Mouse (Mus musculus) Muller cell, postnatal 12 days (primary cell): ENCODE results near the gene Ptcd1.
A peak's percentile ranks its signal among the peaks of the same experiment; 100 is the strongest.
"Not testable (repeated sequence)": the region's sequence is repeated elsewhere in the genome, so short reads cannot be mapped to it uniquely, and the experiment has no call there.

ENCODE experiments used
- DNase-seq: peaks from one replicate; pipeline ENCODE4 v3.0.0-alpha.2; 2015; ENCODE audit errors: inconsistent ontology term

Ptcd1 gene

DNA sequence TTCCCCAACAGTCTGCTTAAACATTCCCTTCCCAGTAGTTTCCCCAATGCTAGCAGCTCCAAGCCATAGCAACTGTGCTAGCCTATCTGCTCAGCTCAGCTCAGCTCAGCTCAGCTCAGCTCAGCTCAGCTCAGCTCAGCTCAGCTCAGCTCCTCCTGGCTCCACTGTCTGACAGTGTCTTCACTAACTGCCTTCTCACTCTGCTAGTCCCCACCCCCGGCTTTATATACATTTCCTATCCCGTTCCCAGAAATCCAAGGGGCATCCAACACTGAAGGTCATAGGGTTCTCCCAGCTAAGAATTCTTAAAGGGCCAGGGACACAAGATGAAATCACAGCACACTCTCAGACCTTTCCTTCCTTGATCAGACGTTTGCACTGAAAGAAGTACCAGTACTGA, 2.2 kb downstream of the Ptcd1 start:
- no peak for DNase-seq

DNA sequence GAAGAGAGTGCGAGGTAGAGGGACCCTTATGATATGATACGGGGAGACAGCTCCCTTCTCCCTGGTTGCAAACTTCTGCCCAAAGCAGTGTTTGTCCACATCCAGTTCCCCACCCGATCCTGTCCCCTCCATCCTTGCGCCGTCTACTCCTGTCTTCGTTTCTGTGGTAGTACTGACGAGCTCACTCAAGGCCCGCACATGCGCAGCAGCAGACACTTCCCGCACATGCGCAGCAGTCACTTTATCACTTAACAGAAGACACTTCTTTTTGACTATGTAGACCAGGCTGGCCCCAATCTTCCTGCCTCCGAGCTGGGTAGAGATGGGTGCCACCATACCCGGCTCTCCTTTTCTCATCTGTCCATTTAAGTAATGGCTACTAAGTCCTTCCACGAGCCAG, 5.5 kb downstream of the Ptcd1 start:
- no peak for DNase-seq

DNA sequence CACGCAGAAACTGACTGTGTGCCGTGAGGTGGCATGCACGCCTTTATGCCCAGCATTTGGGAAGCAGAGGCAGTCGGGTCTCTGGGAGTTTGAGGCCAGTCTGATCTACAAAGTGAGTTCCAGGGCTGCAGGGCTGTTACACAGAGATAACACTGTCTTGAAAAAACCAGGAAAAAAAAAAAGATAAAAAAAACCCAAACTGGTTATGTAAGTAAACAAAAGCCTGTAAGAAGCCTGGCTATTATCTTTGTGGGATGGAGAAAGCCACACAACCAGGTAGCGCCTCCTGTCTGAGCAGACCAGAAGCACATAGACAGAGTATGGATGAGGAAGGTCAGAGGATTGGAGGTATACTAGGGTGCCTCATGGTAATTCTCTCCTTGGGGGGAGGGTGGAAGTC, 14.2 kb downstream of the Ptcd1 start:
- no peak for DNase-seq

DNA sequence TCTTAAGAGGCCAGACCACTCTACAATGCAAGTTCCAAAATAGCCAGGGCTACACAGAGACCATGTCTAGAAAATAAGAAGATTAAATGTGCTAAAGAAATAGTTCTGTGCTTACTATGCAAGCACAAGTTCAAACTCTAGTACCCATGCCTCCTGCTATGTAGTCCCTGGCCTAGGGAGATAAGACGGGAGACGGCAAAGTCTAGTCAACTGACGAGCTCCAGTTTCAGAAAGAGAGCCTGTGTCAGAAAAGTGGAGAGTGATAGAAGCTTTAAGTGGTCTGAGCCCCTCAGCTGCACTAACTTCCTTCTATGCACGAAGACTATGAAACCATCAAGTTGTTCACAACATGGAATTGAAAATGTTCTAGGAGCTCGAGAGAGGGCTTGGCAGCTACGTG, 17.6 kb downstream of the Ptcd1 start:
- DNase-seq = no peak

DNA sequence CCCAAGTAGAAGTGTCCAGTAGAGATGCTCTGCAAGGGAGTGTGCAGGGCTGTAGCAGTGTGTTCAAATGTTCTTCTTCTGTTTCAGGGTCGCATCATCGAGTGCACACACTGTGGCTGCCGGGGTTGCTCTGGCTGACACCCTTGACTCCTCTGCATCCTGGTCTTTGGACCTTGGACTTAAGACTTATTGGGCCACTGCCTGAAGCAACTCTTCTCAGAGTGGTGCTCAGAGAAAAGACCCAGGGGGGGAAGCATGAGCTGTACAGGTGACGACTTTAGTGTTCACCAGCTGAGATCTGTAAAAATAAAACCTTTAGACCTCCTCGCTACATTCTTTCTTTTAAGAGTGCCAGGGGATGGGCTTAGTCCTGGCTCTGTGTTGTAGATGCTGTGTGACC, 19.2 kb downstream of the Ptcd1 start:
- no peak for DNase-seq

DNA sequence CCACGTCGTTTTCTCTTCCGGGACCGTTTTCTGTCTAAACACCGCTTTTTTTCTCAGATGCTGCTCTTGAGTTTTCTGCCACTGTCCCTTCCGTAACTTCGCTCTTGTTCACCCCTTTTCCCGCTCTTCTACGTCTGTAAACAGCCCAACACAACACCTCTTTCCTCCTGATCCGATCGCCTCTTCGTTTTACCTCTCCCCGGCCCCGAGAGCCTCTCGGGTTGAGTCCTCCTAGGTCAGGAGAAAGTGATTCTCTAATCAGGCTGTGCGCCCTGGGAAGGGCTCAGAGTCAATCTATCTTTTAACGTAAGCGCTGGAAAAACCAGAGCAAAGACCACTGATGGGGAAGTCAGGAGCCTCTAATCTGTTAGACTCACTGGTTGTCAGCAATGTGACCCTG, 26.3 kb downstream of the Ptcd1 start:
- DNase-seq = no peak

DNA sequence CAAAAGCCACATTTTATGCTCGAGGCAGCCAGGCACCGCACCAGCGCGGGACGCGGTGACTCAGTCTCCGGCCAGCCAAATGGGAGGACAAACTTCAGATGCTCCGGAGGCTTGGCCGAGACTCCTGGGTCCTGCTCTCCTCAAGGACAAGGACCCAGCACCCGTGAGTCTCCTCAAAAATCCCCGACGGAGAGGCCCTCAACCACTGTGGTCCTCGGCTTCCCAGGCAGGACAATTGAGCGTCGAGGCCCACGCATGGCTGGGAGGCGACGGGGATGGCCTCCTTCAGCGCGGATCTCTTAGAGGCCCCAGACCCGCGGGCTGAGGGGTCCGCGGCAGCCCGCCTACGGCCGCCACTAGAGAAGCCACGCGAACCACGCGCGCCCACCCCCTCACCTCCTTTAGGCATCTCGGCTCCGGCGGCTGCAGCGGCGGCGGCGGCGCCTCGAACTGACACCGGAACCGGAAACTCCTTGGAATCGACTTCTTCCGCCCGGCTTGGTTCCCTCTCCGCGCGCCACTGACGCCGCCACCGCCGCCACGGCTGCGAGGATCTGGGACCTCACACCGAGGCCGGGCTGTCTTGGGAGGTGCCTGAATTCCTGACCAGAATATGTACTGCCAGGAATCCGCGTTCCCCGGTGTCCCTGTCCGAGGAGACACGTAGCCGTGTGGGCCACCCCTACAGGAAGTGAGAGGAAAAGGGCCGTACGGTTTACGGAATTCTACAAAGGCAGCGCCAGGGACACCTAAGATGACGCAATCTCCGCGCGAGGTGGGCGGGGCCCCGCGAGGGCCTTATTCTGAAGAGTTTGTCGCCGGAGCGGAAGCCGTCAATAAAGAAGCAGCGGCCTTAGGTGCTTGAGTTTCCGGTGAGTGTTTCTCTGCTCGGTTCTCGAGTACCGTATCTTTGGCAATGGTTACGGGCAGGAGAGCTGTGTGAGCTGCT, 27.1 kb downstream of the Ptcd1 start, which contains the start of the genes Pdap1 and Bud31:
Gene Pdap1, minus strand, starts transcription at position 668 of the 949 bp plus-strand sequence.
Gene Bud31, plus strand, starts transcription at position 792 of the 949 bp plus-strand sequence.
- DNase-seq = peak; percentile 95

DNA sequence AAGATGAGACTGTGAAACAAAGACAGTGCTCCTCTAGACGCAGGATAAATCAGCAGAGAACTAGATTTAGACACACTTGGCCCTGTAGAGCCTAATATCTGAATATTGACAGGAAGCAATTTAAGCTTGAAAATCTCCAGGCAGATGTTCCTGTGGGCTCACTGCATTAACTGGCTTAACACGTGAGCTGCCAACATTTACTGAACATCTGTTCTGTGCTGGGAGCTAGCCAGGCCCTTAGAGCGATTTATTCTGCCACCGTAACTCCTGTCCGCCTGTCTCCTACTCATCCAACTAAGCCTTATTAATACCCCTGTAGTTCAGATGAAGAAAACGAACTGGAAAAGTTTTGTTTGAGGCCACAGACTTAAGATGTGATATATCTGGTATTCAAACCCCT, 28.1 kb downstream of the Ptcd1 start:
- DNase-seq = peak; percentile 34

DNA sequence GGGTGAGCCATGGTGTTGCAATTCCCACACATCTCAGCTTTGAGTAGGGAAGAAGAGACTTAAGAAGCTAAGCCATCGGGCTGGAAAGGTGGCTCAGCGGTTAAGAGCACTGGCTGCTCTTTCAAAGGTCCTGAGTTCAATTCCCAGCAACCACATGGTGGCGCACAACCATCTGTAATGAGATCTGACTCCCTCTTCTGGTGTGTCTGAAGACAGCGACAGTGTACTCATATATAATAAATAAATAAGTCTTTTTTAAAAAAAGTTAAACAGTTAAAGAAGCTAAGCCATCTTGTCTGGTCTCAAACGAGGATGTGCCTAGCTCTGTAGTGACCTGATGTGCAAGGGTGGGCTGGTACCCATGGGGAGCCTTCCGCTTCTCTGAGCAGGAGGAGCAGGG, 33.6 kb downstream of the Ptcd1 start:
- not testable (repeated sequence) for DNase-seq

DNA sequence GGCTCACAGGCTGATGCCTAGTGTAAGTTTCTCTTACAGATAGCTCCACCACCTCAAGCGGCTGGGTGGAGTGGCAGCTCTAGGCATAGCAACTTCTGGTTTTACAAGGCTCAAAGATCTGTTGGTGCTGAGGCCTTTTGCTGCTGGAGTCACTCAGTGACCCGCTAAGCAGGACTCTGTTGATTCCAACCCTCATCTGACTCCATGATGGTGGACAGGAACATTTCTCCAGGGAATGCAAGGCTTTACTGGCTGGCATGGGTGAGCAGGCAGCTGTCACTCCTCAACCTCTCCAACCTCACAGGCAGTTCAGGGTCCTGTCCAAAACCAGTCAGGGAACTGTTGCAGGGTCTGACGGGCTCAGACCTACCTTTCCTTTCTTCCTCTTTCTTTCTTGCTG, 35.9 kb downstream of the Ptcd1 start:
- no peak for DNase-seq

DNA sequence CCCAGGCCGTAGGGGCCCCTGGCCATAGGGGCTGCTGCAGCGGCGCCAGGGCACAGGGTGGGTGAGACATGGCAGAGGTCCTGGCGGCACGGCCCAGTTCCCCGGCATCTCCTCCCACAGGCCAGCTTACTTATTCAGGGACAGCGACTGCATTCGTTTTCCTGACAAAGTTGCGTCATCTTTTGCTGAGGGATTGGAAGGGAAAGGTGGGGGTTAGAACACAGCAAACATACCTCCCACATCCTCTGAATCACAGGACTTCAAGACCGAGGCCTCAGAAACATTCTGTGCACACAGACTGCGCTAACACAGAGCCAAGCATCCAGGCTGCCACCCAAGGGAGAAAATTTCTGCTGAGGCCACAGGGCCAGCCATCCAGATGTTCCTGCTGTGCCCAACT, 36.7 kb downstream of the Ptcd1 start:
- no peak for DNase-seq

DNA sequence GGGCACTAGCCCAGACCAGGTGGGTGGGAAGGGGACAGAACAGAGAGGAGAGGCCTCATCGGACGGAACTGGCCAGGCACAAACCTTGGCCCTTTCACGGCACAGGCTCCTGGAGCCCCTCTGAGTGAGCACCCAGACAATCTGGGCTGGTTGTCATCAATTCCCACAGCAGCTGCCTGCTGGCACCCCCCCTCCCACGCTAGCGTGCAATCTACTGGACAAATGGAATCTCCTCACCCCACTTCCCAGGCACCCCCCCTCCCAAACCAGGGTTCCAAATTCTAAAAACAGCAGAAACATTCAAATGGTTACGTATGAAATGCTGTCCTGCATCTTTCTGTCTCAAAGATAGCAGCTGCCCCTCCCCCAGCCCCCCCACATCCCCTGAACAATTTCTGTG, 37.1 kb downstream of the Ptcd1 start:
- DNase-seq = not testable (repeated sequence)

DNA sequence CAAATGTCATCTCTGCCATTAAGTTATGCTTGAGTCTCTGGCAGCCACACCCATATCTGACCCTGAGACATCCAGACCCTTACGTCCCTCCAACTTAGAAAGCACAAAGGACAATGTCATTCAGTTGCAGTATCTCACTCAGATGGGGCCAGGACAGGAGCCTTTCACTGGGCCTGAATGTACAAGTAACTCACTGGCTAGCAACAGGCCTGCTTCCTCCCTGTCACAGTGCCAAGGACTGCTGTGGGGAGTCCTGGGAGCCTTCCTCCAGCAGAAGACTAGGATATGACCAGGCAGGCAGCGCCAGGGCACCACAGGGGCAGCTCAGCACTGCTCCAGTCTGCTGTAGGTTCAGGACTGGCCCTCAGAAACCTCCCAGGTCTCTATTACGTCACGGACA, 37.8 kb downstream of the Ptcd1 start:
- DNase-seq = no peak

DNA sequence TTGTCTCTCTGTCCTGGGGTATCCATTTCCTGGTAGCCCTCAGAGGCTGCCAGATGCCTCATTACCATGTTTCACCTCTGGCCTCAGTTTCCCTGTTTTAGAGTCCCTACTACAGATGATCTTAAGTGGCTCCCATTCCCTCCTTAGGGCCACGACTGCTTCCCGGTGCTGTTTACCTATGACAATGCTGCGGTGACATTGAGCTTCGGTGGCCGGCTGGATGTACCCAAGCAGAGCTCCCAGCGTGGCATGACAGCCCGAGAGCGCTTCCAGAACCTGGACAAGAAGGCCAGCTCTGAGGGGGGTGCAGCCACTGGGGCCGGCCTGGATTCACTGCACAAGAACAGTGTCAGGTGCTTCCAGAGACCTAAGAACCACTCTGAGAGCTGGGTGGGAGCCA, 40.3 kb downstream of the Ptcd1 start:
- no peak for DNase-seq

DNA sequence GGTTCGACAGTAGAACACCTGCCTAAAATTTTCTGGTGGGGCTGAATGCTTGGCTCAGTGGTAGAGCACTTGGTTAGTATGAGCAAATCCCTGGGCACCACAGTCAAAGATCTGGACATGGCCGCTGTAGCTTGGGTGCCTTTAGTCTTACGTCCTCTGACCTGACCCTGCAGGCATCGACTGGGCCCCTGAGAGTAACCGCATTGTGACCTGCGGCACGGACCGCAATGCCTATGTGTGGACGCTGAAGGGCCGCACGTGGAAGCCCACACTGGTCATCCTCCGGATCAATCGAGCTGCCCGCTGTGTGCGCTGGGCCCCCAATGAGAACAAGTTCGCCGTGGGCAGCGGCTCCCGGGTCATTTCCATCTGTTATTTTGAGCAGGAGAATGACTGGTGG, 43.5 kb downstream of the Ptcd1 start:
- no peak for DNase-seq

DNA sequence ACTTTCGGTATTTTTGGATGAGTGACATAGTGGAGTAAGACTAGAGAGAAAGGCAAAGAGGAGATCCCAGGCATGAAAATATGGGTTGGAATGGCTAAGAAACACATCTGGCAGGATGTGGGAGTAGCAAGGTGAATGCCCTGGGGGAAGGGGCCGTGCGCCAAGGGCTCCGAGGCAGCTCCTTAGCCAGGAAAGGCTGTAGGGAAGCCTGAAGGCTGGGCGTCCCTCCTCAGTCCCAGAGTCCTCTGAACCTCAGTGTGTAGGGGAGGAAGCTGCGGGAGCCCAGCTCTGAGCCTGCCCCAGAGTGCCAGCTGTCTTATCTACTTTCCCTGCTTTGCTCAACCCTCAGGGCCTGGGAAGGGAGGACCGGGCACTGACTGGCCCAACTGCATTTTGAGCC, 46.0 kb downstream of the Ptcd1 start:
- DNase-seq = no peak

DNA sequence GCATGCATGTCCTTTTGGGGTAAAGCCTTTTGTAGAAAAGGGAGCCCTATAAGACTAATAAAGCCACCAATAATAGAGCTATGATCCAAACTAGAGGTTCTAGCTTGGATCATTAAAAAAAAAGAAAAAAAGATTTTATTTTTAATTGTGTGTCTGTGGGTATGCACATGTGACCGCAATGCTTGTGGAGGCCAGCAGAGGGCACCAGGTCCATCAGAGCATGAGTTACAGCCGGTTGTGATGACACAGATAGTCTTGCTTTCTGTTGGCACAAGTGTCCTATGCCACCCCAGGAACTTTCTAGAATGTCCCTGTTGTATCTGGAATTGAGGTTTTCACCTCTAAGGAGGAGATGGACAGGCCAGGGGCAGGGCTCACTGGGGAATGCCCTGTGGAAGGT, 47.5 kb downstream of the Ptcd1 start:
- DNase-seq = no peak

DNA sequence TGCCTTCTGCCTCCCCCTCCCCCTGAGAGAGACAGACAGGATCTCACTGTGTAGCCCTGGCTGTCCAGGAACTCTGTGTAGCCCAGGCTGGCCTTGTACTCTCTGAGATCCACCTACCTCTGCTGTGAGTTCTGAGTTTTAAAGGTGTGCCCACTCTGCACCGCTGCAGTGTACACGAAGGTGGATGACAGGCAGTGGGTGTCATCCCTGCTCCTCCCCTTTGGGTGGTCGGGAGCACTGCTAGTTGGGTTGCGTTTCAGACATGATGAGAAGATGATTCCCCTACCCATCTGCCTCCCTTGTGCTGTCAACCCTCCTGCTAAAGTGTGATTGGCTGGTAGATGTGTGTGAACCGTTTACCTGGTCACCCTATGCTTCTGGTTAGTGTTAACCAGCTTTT, 48.4 kb downstream of the Ptcd1 start:
- DNase-seq = no peak

DNA sequence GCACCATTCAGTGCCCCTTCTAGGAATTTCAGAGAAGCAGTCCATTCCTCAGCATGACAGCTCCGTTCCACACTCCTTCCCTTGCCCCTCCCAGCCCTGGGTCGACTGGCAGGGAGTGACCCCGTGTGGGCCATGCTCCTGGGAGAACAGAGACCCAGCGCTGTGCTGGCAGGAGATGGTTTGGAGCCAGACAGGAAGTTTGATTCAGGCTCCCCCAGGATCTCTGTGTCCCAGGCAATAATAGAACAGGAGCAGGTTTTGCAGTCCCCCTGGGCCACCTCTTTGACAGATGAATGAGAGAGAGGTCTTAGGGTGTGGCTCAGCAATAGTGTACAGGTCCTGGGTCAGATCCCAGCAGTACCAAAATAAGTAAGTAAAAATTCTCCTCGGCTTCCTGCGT, 48.9 kb downstream of the Ptcd1 start:
- no peak for DNase-seq

DNA sequence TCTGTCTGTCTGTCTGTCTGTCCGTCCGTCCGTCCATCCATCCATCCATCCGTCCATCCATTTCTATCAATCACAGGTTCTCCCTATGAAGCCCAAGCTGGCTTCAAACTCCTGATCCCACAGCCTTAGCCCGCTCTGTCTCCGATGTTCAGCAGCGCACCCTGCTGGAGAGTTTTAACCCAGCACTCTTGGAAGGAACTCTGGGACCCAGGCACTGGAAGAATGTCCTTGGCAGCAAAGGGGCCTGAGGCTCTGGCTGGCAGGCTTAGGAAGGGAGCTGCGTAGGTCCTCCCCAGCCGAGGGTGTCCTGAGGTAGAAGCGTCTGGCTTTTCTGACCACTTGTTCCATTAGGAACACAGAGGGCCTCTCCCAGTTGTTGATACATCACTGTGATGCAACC, 50.0 kb downstream of the Ptcd1 start:
- DNase-seq = no peak

DNA sequence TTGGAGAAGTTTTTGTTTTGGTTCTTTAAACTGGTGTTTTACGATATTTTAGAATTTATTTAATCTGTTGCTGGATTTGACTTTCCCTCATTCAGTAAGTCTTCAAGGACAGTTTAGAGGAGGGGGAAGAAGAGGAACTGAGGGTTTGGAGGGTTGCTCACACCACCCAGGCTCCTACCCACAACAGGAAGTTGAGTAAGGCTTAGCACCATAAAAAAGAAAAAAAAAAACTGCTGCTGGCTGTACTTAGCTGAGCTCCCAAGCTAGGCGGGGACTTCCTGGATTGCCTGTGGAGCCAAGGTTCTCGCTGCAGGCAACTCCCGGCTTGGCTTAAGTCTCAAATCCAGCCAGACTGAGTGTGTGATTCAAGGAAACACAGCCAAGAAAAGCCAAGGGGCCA, 50.6 kb downstream of the Ptcd1 start:
- peak; percentile 51 for DNase-seq

DNA sequence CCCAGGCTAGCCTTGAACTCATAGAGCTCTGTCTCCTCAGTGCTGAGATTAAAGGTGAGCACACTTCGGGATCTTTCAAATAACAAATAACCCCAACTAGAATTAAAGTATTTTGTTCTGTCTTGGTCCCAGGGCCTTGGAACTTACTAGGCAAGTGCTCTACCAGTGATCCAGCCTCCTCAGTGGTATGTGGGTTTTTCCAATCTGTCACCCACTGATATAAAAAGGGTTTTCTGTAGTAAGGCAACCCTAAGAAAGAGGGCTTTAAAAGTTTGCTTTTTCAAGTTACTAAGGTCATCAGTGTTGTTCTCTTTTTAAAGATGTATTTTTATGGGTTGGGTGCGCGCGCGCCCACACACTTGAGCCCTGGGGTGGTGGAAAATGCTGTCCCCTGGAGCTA, 51.2 kb downstream of the Ptcd1 start:
- DNase-seq = no peak

DNA sequence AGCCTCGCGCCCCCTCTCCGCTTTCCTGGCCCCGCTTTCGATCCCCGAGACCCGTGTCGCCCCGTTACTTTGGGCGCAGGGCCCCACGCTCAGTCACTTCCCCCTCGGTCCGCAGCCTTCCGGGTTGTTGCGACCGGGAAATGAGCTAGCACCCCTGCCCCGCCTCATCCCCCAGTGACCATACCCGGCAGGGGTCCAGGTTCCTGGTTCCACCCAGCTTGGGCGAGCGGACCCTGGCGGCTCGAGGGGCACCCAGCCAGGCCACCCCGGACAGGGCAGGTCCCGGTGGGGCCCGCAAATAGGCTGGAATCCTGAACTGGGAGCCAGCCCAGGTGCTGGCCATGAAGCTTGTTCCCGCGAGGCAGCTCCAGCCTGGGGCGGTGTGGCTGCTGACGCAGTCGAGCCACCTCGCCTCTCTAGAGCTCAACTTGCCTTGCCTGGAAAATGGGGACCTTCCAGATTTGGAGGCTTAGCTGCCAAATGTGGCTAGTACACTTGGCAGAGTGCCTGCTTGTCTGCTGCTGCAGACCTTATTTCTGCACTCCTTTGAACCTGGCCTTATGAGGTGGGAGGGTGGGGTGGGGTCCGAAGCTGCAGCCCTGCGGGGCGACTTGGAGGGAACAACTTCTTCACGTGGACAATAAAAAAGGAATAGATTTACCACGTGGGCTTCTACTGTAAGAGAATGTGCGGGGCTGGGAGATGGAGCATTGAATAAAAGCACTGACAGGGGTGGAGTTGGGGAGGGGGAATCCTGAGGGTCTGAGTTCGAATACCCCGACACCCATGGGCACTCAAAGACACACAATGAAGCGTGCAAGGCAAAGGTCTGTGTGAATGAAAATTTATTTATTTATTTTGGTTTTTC, 52.1 kb downstream of the Ptcd1 start:
- DNase-seq = peak; percentile 65
